Mouse (Mus musculus) ES-E14 (cell line): ENCODE measurements at regions not wholly inside any gene's neighbourhood (a gene's known extent, or its start where the extent isn't known, plus 50 kb on each side); places are given as distances from the start of the nearest gene placed in this dataset.

Experiments
- DNase-seq: peaks from one replicate; pipeline ENCODE4 v3.0.0-alpha.2; 2013; ENCODE audit warnings: low read depth, low spot score
- H3K27ac ChIP-seq: 2 replicates; pipeline ENCODE4 v1.5.1; 2012; ENCODE audit warnings: low read depth, mild to moderate bottlenecking, low read length, moderate library complexity, mixed read lengths; ENCODE audit not compliant: poor library complexity, insufficient read depth, severe bottlenecking
- H3K36me3 ChIP-seq: 2 replicates; pipeline ENCODE4 v1.6.1; 2012; ENCODE audit warnings: mild to moderate bottlenecking, low read length, moderate library complexity, mixed read lengths; ENCODE audit not compliant: control insufficient read depth, poor library complexity, insufficient read depth, severe bottlenecking
- H3K4me1 ChIP-seq, 2 experiments: fragments of 150-350 bp in 1 of 2; sonication (generic) in 1 of 2; 2 replicates each; pipeline ENCODE4 v1.6.1; 2012; ENCODE audit warnings: low read length in 2 of 2, mild to moderate bottlenecking in 1 of 2, mixed read lengths in 1 of 2; ENCODE audit not compliant: control insufficient read depth in 2 of 2, insufficient read depth in 2 of 2, poor library complexity in 1 of 2
- H3K4me3 ChIP-seq, 2 experiments: fragments of 150-350 bp in 1 of 2; sonication (generic) in 1 of 2; 2 replicates each; pipeline ENCODE4 v1.5.1; 2012; ENCODE audit warnings: low read length in 2 of 2, low read depth in 1 of 2, mild to moderate bottlenecking in 1 of 2, mixed read lengths in 1 of 2; ENCODE audit not compliant: insufficient read depth in 1 of 2, poor library complexity in 1 of 2, severe bottlenecking in 1 of 2
- H3K9ac ChIP-seq: 2 replicates; pipeline ENCODE4 v1.6.1; 2012; ENCODE audit warnings: low read depth, mild to moderate bottlenecking, low read length, mixed read lengths; ENCODE audit not compliant: poor library complexity, insufficient read depth, severe bottlenecking
- H3K9me3 ChIP-seq: fragments of 150-350 bp; sonication (generic); 2 replicates; pipeline ENCODE4 v1.6.1; 2012; ENCODE audit warnings: low read depth, mild to moderate bottlenecking, low read length; ENCODE audit not compliant: control insufficient read depth, insufficient read depth
- CHD2 ChIP-seq: IDR thresholded peaks from 2 replicates; pipeline ENCODE4 v1.6.1; 2014; ENCODE audit warnings: mild to moderate bottlenecking, low read depth, low read length, inconsistent platforms
- HCFC1 ChIP-seq: IDR thresholded peaks from 2 replicates; pipeline ENCODE4 v1.6.1; 2012; ENCODE audit warnings: low read length, inconsistent platforms, borderline replicate concordance; ENCODE audit not compliant: insufficient read depth
- MAFK ChIP-seq: IDR thresholded peaks from 2 replicates; pipeline ENCODE4 v1.6.1; 2014; ENCODE audit warnings: mild to moderate bottlenecking, low read depth, low read length, inconsistent platforms; ENCODE audit not compliant: insufficient read depth
- ZC3H11A ChIP-seq: IDR thresholded peaks from 2 replicates; pipeline ENCODE4 v1.6.1; 2012; ENCODE audit warnings: low read depth, mild to moderate bottlenecking, inconsistent platforms, low read length, borderline replicate concordance
- ZNF384 ChIP-seq: IDR thresholded peaks from 2 replicates; pipeline ENCODE4 v1.6.1; 2012; ENCODE audit warnings: low read depth, low read length, inconsistent platforms
- in situ Hi-C, 2 experiments: fragments of 600-800 bp; cut with MboI; formaldehyde crosslinking; loops; one replicate each; pipeline ENCODE4 v1.15.1; 2025; ENCODE audit warnings: low sequenced_read_pairs in 2 of 2, inconsistent platforms in 1 of 2; ENCODE audit not compliant: unreplicated experiment in 2 of 2

- no peaks in the 10 kb centered on the region for H3K36me3 ChIP-seq
- no peak overlapping the region for H3K4me3 ChIP-seq
- H3K9me3 ChIP-seq: no peaks in the 10 kb centered on the region
- in situ Hi-C loops: no loop called here
- H3K27ac ChIP-seq: no peak overlapping the region
- TF ChIP-seq ZNF384 (no peak), MAFK (no peak), ZC3H11A (no peak), HCFC1 (no peak), CHD2 (no peak)
- DNase-seq: no peak
- no peak overlapping the region for H3K9ac ChIP-seq
- no peaks in the 10 kb centered on the region for H3K4me1 ChIP-seq
Observed at GRCm38 (mm10) chr7:72438552-72438951, 132.1 kb upstream of the Mctp2 start.

GRCm38 (mm10) chr7:72442001-72442400 is 135.6 kb upstream of the Mctp2 start:
- in situ Hi-C loops: no loop called here
- Histone ChIP-seq H3K4me1 (no peaks in the 10 kb centered on the region), H3K9ac (no peak overlapping the region), H3K4me3 (no peak overlapping the region), H3K36me3 (no peaks in the 10 kb centered on the region), H3K9me3 (no peaks in the 10 kb centered on the region), H3K27ac (no peak overlapping the region)
- no peak for TF ChIP-seq MAFK
- TF ChIP-seq HCFC1: no peak
- no peak for TF ChIP-seq CHD2
- no peak for TF ChIP-seq ZNF384
- no peak for TF ChIP-seq ZC3H11A
- DNase-seq: no peak

- TF ChIP-seq HCFC1 (no peak), ZC3H11A (no peak), MAFK (no peak), ZNF384 (no peak), CHD2 (no peak)
- no peaks in the 10 kb centered on the region for H3K36me3 ChIP-seq
- no peak overlapping the region for H3K27ac ChIP-seq
- no peak for DNase-seq
- H3K4me3 ChIP-seq: no peak overlapping the region
- no peaks in the 10 kb centered on the region for H3K9me3 ChIP-seq
- no peaks in the 10 kb centered on the region for H3K4me1 ChIP-seq
- H3K9ac ChIP-seq: no peak overlapping the region
- in situ Hi-C loops: no loop called here
Observed at GRCm38 (mm10) chr7:72444016-72444415, 137.6 kb upstream of the Mctp2 start.

GRCm38 (mm10) chr7:72444792-72445191 is 138.4 kb upstream of the Mctp2 start:
- in situ Hi-C loops: no loop called here
- H3K27ac ChIP-seq: no peak overlapping the region
- no peak overlapping the region for H3K4me3 ChIP-seq
- no peak for DNase-seq
- no peaks in the 10 kb centered on the region for H3K9me3 ChIP-seq
- H3K36me3 ChIP-seq: no peaks in the 10 kb centered on the region
- TF ChIP-seq ZNF384: no peak
- no peak for TF ChIP-seq ZC3H11A
- no peak for TF ChIP-seq HCFC1
- no peak overlapping the region for H3K9ac ChIP-seq
- H3K4me1 ChIP-seq: no peaks in the 10 kb centered on the region

GRCm38 (mm10) chr7:72446911-72447310 is 140.5 kb upstream of the Mctp2 start:
- no peaks in the 10 kb centered on the region for H3K36me3 ChIP-seq
- TF ChIP-seq CHD2: no peak
- TF ChIP-seq HCFC1: no peak
- H3K27ac ChIP-seq: no peak overlapping the region
- H3K9ac ChIP-seq: no peak overlapping the region
- DNase-seq: no peak
- in situ Hi-C loops: no loop called here
- no peaks in the 10 kb centered on the region for H3K4me1 ChIP-seq
- no peak overlapping the region for H3K4me3 ChIP-seq
- H3K9me3 ChIP-seq: no peaks in the 10 kb centered on the region
